Mouse (Mus musculus) megakaryocyte, adult 5-6 weeks (primary cell): ENCODE results near the gene Scfd2. TPM values are rescaled to one million over a fixed set of nuclear protein-coding genes. Genes with fewer than 3 reads are reported as not detected.

Source experiments
- total RNA-seq, 2 experiments: library from RNA; stranded (forward) in 1 of 2; stranded (reverse) in 1 of 2; fragments of 153-499, 151-499 nt in 1 of 2; fragments of 221-1000, 200-1000 nt in 1 of 2; gene quantifications; 2 replicates each; pipeline versions ENCODE4 v1.2.3 to v1.2.4; 2015 to 2017

Gene Scfd2
- total RNA-seq, 2 experiments from 2014 or later, result 7.5 to 10.2 TPM

Other genes with a start within 250 kb of the Scfd2 start
- gene Fip1l1, start 3.7 kb upstream of the Scfd2 start, total RNA-seq (2015), result 55.5 and 63.8 TPM in 2 replicates
- gene Fip1l1, start 3.7 kb upstream of the Scfd2 start, total RNA-seq (2017), result 115 and 117 TPM in 2 replicates
- not detected in 2 replicates for gene Lnx1, start 171.2 kb upstream of the Scfd2 start, total RNA-seq (2015)
- not detected in 2 replicates for gene Lnx1, start 171.2 kb upstream of the Scfd2 start, total RNA-seq (2017)